Mouse (Mus musculus) forebrain, embryonic 12.5 days (tissue): ENCODE results near the gene Ccdc6. TPM values are rescaled to one million over a fixed set of nuclear protein-coding genes. Genes with fewer than 3 reads are reported as not detected.
A peak's percentile ranks its signal among the peaks of the same experiment; 100 is the strongest.

Experiments used
- ATAC-seq: fragments of 200-750 bp; cut with Nextera tagmentation; 2 replicates; pipeline ENCODE4 v1.8.0; 2017; ENCODE audit warnings: moderate TSS enrichment; ENCODE audit not compliant: low FRiP score
- H3K27ac ChIP-seq: fragments of 300-500 bp; sonication (generic); 2 replicates; pipeline ENCODE4 v1.5.1; 2016; ENCODE audit warnings: mild to moderate bottlenecking
- H3K27me3 ChIP-seq: fragments of 300-500 bp; sonication (generic); 2 replicates; pipeline ENCODE4 v1.6.1; 2016; ENCODE audit warnings: mild to moderate bottlenecking
- H3K36me3 ChIP-seq: fragments of 300-500 bp; sonication (generic); replicated peaks from 2 replicates; pipeline ENCODE4 v1.6.1; 2016; ENCODE audit warnings: mild to moderate bottlenecking
- H3K4me1 ChIP-seq: fragments of 300-500 bp; sonication (generic); 2 replicates; pipeline ENCODE4 v1.6.1; 2016
- H3K4me2 ChIP-seq: fragments of 300-500 bp; sonication (generic); 2 replicates; pipeline ENCODE4 v1.6.1; 2016; ENCODE audit warnings: mild to moderate bottlenecking, moderate library complexity
- H3K4me3 ChIP-seq: fragments of 300-500 bp; sonication (generic); replicated peaks from 2 replicates; pipeline ENCODE4 v1.5.1; 2016; ENCODE audit warnings: mild to moderate bottlenecking
- H3K9ac ChIP-seq: fragments of 300-500 bp; sonication (generic); 2 replicates; pipeline ENCODE4 v1.6.1; 2016; ENCODE audit warnings: mild to moderate bottlenecking
- H3K9me3 ChIP-seq: fragments of 300-500 bp; sonication (generic); 2 replicates; pipeline ENCODE4 v1.6.1; 2016
- WGBS: fragments of 180-500 bp; shearing (Covaris S2); methylation state at CpG from one replicate; pipeline ENCODE4 v1.1.7; 2016; 5-methylcytosine and 5-hydroxymethylcytosine counted together
- polyA plus RNA-seq: library from polyadenylated mRNA; unstranded; fragments of >200 nt; fragmentation: Nextera tagmentation; extraction: Ambion mirVana; gene quantifications from 2 replicates; pipeline ENCODE4 v1.2.1, GENCODE M21; 2016

The Ccdc6 gene
- polyA plus RNA-seq = 15.9 TPM in 2 replicates

GRCm38 (mm10) chr10:70096366-70097188 is at the start of gene Ccdc6:
Ccdc6 (plus strand) TSS chr10:70097121.
- H3K9me3 ChIP-seq = no peaks in the 10 kb centered on the region
- no peaks in the 10 kb centered on the region; the same call in 1 of the 2 replicates for H3K36me3 ChIP-seq
- H3K4me1 ChIP-seq = peaks cover 38% of the 10 kb centered on the region
- H3K27ac ChIP-seq = peak within 1 kb of the TSS; percentile 77
- H3K4me2 ChIP-seq = peak within 1 kb of the TSS; percentile 89
- peak within 1 kb of the TSS; percentile 94 for H3K4me3 ChIP-seq
- H3K27me3 ChIP-seq = no peaks in the 10 kb centered on the region
- whole genome bisulfite sequencing = 1% methylated on average over 51 of the region's 77 CpGs
- H3K9ac ChIP-seq = peak within 1 kb of the TSS; percentile 94
- ATAC-seq = peak; percentile 90

- Histone ChIP-seq H3K36me3 (no peaks in the 10 kb centered on the region), H3K9ac (no peak overlapping the region), H3K27me3 (no peaks in the 10 kb centered on the region), H3K4me1 (no peaks in the 10 kb centered on the region), H3K27ac (no peak overlapping the region), H3K4me3 (no peak overlapping the region), H3K9me3 (0 out of 2 replicates have a peak, but pooled peaks cover 4% of the 10 kb centered on the region), H3K4me2 (no peak overlapping the region)
- WGBS = 90% methylated on average over 7 of the region's 7 CpGs
- no peak for ATAC-seq
Measured at GRCm38 (mm10) chr10:70049771-70050170, 47.1 kb upstream of the Ccdc6 start.

GRCm38 (mm10) chr10:70055291-70055690 is 41.6 kb upstream of the Ccdc6 start:
- H3K36me3 ChIP-seq = no peaks in the 10 kb centered on the region

GRCm38 (mm10) chr10:70057064-70057463 is 39.9 kb upstream of the Ccdc6 start:
- 93% methylated on average over 3 of the region's 3 CpGs for WGBS
- no peak overlapping the region for H3K4me2 ChIP-seq

More at GRCm38 (mm10) chr10:70055291-70055690, 41.6 kb upstream of the Ccdc6 start:
- no peak overlapping the region for H3K27ac ChIP-seq
- H3K27me3 ChIP-seq = no peaks in the 10 kb centered on the region
- no peak overlapping the region for H3K4me3 ChIP-seq
- H3K4me2 ChIP-seq = no peak overlapping the region
- 89% methylated on average over 2 of the region's 2 CpGs for WGBS
- ATAC-seq = no peak
- H3K9ac ChIP-seq = no peak overlapping the region
- no peaks in the 10 kb centered on the region for H3K4me1 ChIP-seq
- 0 out of 2 replicates have a peak, but pooled peaks cover 4% of the 10 kb centered on the region for H3K9me3 ChIP-seq

GRCm38 (mm10) chr10:70060021-70060688 is 36.8 kb upstream of the Ccdc6 start:
- H3K9ac ChIP-seq = no peak overlapping the region
- 80% methylated on average over 19 of the region's 19 CpGs for WGBS
- no peak overlapping the region for H3K4me2 ChIP-seq
- no peak for ATAC-seq
- no peaks in the 10 kb centered on the region for H3K27me3 ChIP-seq
- no peaks in the 10 kb centered on the region for H3K36me3 ChIP-seq
- no peak overlapping the region for H3K27ac ChIP-seq
- H3K4me3 ChIP-seq = no peak overlapping the region
- no peaks in the 10 kb centered on the region for H3K9me3 ChIP-seq
- 0 out of 2 replicates have a peak, but pooled peaks cover 3% of the 10 kb centered on the region for H3K4me1 ChIP-seq

More at GRCm38 (mm10) chr10:70057064-70057463, 39.9 kb upstream of the Ccdc6 start:
- Histone ChIP-seq H3K4me3 (no peak overlapping the region), H3K36me3 (no peaks in the 10 kb centered on the region), H3K9me3 (0 out of 2 replicates have a peak, but pooled peaks cover 4% of the 10 kb centered on the region), H3K27ac (no peak overlapping the region), H3K4me1 (0 out of 2 replicates have a peak, but pooled peaks cover 3% of the 10 kb centered on the region), H3K9ac (no peak overlapping the region), H3K27me3 (no peaks in the 10 kb centered on the region)
- ATAC-seq = no peak

- H3K9me3 ChIP-seq = no peaks in the 10 kb centered on the region
- whole genome bisulfite sequencing = 45% methylated on average over 10 of the region's 10 CpGs
- H3K36me3 ChIP-seq = no peaks in the 10 kb centered on the region
- H3K9ac ChIP-seq = no peak overlapping the region
- no peak overlapping the region for H3K4me3 ChIP-seq
- H3K27me3 ChIP-seq = no peaks in the 10 kb centered on the region
- no peak for ATAC-seq
- no peak overlapping the region for H3K4me2 ChIP-seq
- 0 out of 2 replicates have a peak, but pooled peaks cover 3% of the 10 kb centered on the region for H3K4me1 ChIP-seq
- H3K27ac ChIP-seq = no peak overlapping the region
Measured at GRCm38 (mm10) chr10:70060689-70061081, 36.2 kb upstream of the Ccdc6 start.

- H3K27me3 ChIP-seq = no peaks in the 10 kb centered on the region
- H3K9me3 ChIP-seq = no peaks in the 10 kb centered on the region
- H3K4me1 ChIP-seq = peaks cover 10% of the 10 kb centered on the region; the same call in 1 of the 2 replicates
- ATAC-seq = no peak
- H3K4me2 ChIP-seq = no peak overlapping the region
- no peak overlapping the region for H3K9ac ChIP-seq
- no peak overlapping the region for H3K4me3 ChIP-seq
- H3K36me3 ChIP-seq = no peaks in the 10 kb centered on the region
- WGBS = 88% methylated on average over 6 of the region's 6 CpGs
- no peak overlapping the region for H3K27ac ChIP-seq
Measured at GRCm38 (mm10) chr10:70063881-70064555, 32.9 kb upstream of the Ccdc6 start.

GRCm38 (mm10) chr10:70065191-70065590 is 31.7 kb upstream of the Ccdc6 start:
- H3K4me2 ChIP-seq = no peak overlapping the region

GRCm38 (mm10) chr10:70066497-70067168 is 30.3 kb upstream of the Ccdc6 start:
- 56% methylated on average over 8 of the region's 8 CpGs for WGBS
- Histone ChIP-seq H3K27me3 (no peaks in the 10 kb centered on the region), H3K4me3 (no peak overlapping the region), H3K9ac (no peak overlapping the region), H3K9me3 (peaks cover 4% of the 10 kb centered on the region; the same call in 1 of the 2 replicates), H3K4me2 (no peak overlapping the region), H3K36me3 (no peaks in the 10 kb centered on the region), H3K4me1 (peaks cover 7% of the 10 kb centered on the region; the same call in 1 of the 2 replicates), H3K27ac (no peak overlapping the region)
- ATAC-seq = no peak

More at GRCm38 (mm10) chr10:70065191-70065590, 31.7 kb upstream of the Ccdc6 start:
- H3K27me3 ChIP-seq = no peaks in the 10 kb centered on the region
- H3K4me3 ChIP-seq = no peak overlapping the region
- no peaks in the 10 kb centered on the region for H3K36me3 ChIP-seq
- peaks cover 10% of the 10 kb centered on the region; the same call in 1 of the 2 replicates for H3K4me1 ChIP-seq
- no peak overlapping the region for H3K27ac ChIP-seq
- no peaks in the 10 kb centered on the region for H3K9me3 ChIP-seq
- no peak for ATAC-seq
- WGBS = 73% methylated on average over 3 of the region's 3 CpGs
- no peak overlapping the region for H3K9ac ChIP-seq

GRCm38 (mm10) chr10:70067169-70068115 is 29.5 kb upstream of the Ccdc6 start:
- WGBS = 69% methylated on average over 6 of the region's 6 CpGs
- Histone ChIP-seq H3K36me3 (no peaks in the 10 kb centered on the region), H3K27ac (no peak overlapping the region), H3K4me1 (peaks cover 7% of the 10 kb centered on the region; the same call in 1 of the 2 replicates), H3K4me3 (no peak overlapping the region), H3K4me2 (no peak overlapping the region), H3K27me3 (no peaks in the 10 kb centered on the region), H3K9me3 (peaks cover 4% of the 10 kb centered on the region; the same call in 1 of the 2 replicates), H3K9ac (no peak overlapping the region)
- ATAC-seq = no peak

GRCm38 (mm10) chr10:70069321-70069720 is 27.6 kb upstream of the Ccdc6 start:
- Histone ChIP-seq H3K4me2 (no peak overlapping the region), H3K27ac (no peak overlapping the region), H3K9ac (no peak overlapping the region), H3K9me3 (peaks cover 4% of the 10 kb centered on the region; the same call in 1 of the 2 replicates), H3K36me3 (no peaks in the 10 kb centered on the region), H3K4me3 (no peak overlapping the region), H3K27me3 (no peaks in the 10 kb centered on the region), H3K4me1 (peaks cover 7% of the 10 kb centered on the region; the same call in 1 of the 2 replicates)
- WGBS = 57% methylated on average over 6 of the region's 6 CpGs
- no peak for ATAC-seq
